Mouse (Mus musculus) stomach, postnatal 0 days (tissue): ENCODE measurements at regions not wholly inside any gene's neighbourhood (a gene's known extent, or its start where the extent isn't known, plus 50 kb on each side); places are given as distances from the start of the nearest gene placed in this dataset.

Experiments used
- ATAC-seq: fragments of 200-750 bp; cut with Nextera tagmentation; 2 replicates; pipeline ENCODE4 v1.8.0; 2017; ENCODE audit not compliant: low FRiP score, low TSS enrichment
- DNase-seq: peaks from one replicate; pipeline ENCODE4 v3.0.0-alpha.2; 2016; ENCODE audit warnings: low spot score
- H3K27ac ChIP-seq: fragments of 300-500 bp; sonication (generic); replicated peaks from 2 replicates; pipeline ENCODE4 v1.5.1; 2014; ENCODE audit warnings: mild to moderate bottlenecking, control low read depth
- H3K27me3 ChIP-seq: fragments of 300-500 bp; sonication (generic); 2 replicates; pipeline ENCODE4 v1.6.1; 2014; ENCODE audit warnings: low read length; ENCODE audit not compliant: control insufficient read depth, insufficient read depth
- H3K36me3 ChIP-seq: fragments of 300-500 bp; sonication (generic); 2 replicates; pipeline ENCODE4 v1.6.1; 2014; ENCODE audit warnings: low read length, mixed read lengths; ENCODE audit not compliant: control insufficient read depth, insufficient read depth
- H3K4me1 ChIP-seq: fragments of 300-500 bp; sonication (generic); replicated peaks from 2 replicates; pipeline ENCODE4 v1.6.1; 2014; ENCODE audit warnings: antibody characterized with exemption; ENCODE audit not compliant: control insufficient read depth, insufficient read depth
- H3K4me2 ChIP-seq: fragments of 300-500 bp; sonication (generic); replicated peaks from 2 replicates; pipeline ENCODE4 v1.6.1; 2014; ENCODE audit warnings: low read depth, mild to moderate bottlenecking, control low read depth, moderate library complexity
- H3K4me3 ChIP-seq: fragments of 300-500 bp; sonication (generic); 2 replicates; pipeline ENCODE4 v1.5.1; 2014; ENCODE audit warnings: low read depth, low read length, control low read depth
- H3K9ac ChIP-seq: fragments of 300-500 bp; sonication (generic); 2 replicates; pipeline ENCODE4 v1.6.1; 2014; ENCODE audit warnings: mild to moderate bottlenecking, low read length, control low read depth, mixed read lengths
- H3K9me3 ChIP-seq: fragments of 300-500 bp; sonication (generic); 2 replicates; pipeline ENCODE4 v1.6.1; 2016; ENCODE audit warnings: low read length; ENCODE audit not compliant: control insufficient read depth
- CTCF ChIP-seq: IDR thresholded peaks from 2 replicates; pipeline ENCODE4 v1.5.1; 2016; ENCODE audit warnings: antibody characterized with exemption, low read depth, mild to moderate bottlenecking, moderate library complexity
- EP300 ChIP-seq: optimal IDR thresholded peaks from 2 replicates; pipeline ENCODE3; 2016; ENCODE audit warnings: antibody characterized with exemption
- WGBS: fragments of 180-500 bp; shearing (Covaris S2); extraction: QIAGEN DNeasy Blood & Tissue Kit; methylation state at CpG from one replicate; pipeline ENCODE4 v1.1.7; 2014; 5-methylcytosine and 5-hydroxymethylcytosine counted together

GRCm38 (mm10) chr2:159072997-159073690 is 278.5 kb downstream of the Dhx35 start:
- Histone ChIP-seq H3K27ac (no peak overlapping the region), H3K36me3 (no peaks in the 10 kb centered on the region), H3K9ac (no peak overlapping the region), H3K27me3 (no peaks in the 10 kb centered on the region), H3K4me2 (no peak overlapping the region), H3K4me3 (no peak overlapping the region), H3K4me1 (no peaks in the 10 kb centered on the region), H3K9me3 (no peaks in the 10 kb centered on the region)
- peak; percentile 83 for ATAC-seq
- WGBS = 54% methylated on average over 7 of the region's 7 CpGs
- TF ChIP-seq EP300 (no peak), CTCF (no peak)
- peak; percentile 30 for DNase-seq

GRCm38 (mm10) chr2:159079836-159080235 is 285.2 kb downstream of the Dhx35 start:
- H3K9ac ChIP-seq = no peak overlapping the region
- H3K36me3 ChIP-seq = no peaks in the 10 kb centered on the region
- no peaks in the 10 kb centered on the region for H3K4me1 ChIP-seq
- TF ChIP-seq CTCF = no peak
- TF ChIP-seq EP300 = no peak
- H3K4me2 ChIP-seq = no peak overlapping the region
- no peaks in the 10 kb centered on the region for H3K27me3 ChIP-seq
- DNase-seq (no peak), ATAC-seq (no peak)
- no peak overlapping the region for H3K4me3 ChIP-seq
- no peaks in the 10 kb centered on the region for H3K9me3 ChIP-seq
- 73% methylated on average over 7 of the region's 7 CpGs for WGBS
- no peak overlapping the region for H3K27ac ChIP-seq

- ATAC-seq = no peak
- TF ChIP-seq CTCF (no peak), EP300 (no peak)
- H3K4me1 ChIP-seq = no peaks in the 10 kb centered on the region
- H3K9me3 ChIP-seq = no peaks in the 10 kb centered on the region
- 79% methylated on average over 19 of the region's 19 CpGs for WGBS
- H3K27ac ChIP-seq = no peak overlapping the region
- no peaks in the 10 kb centered on the region for H3K27me3 ChIP-seq
- H3K4me2 ChIP-seq = no peak overlapping the region
- H3K9ac ChIP-seq = no peak overlapping the region
- DNase-seq = no peak
- H3K36me3 ChIP-seq = no peaks in the 10 kb centered on the region
- no peak overlapping the region for H3K4me3 ChIP-seq
Measured at GRCm38 (mm10) chr2:159080784-159081544, 286.4 kb downstream of the Dhx35 start.

GRCm38 (mm10) chr2:159086836-159087235 is 292.2 kb downstream of the Dhx35 start:
- Histone ChIP-seq H3K27me3 (no peaks in the 10 kb centered on the region), H3K4me3 (no peak overlapping the region), H3K27ac (no peak overlapping the region), H3K9ac (no peak overlapping the region), H3K4me1 (no peaks in the 10 kb centered on the region), H3K4me2 (no peak overlapping the region), H3K9me3 (no peaks in the 10 kb centered on the region), H3K36me3 (no peaks in the 10 kb centered on the region)
- ATAC-seq (no peak), DNase-seq (no peak)
- WGBS = 82% methylated on average over 2 of the region's 2 CpGs
- TF ChIP-seq CTCF (no peak), EP300 (no peak)

GRCm38 (mm10) chr2:159088196-159088595 is 293.6 kb downstream of the Dhx35 start:
- Histone ChIP-seq H3K4me2 (no peak overlapping the region), H3K27ac (no peak overlapping the region), H3K27me3 (no peaks in the 10 kb centered on the region), H3K9ac (no peak overlapping the region), H3K4me1 (no peaks in the 10 kb centered on the region), H3K36me3 (no peaks in the 10 kb centered on the region), H3K4me3 (no peak overlapping the region), H3K9me3 (no peaks in the 10 kb centered on the region)
- DNase-seq (no peak), ATAC-seq (no peak)
- 69% methylated on average over 4 of the region's 4 CpGs for WGBS
- TF ChIP-seq CTCF = no peak
- TF ChIP-seq EP300 = no peak

GRCm38 (mm10) chr2:159096667-159097066 is 302.1 kb downstream of the Dhx35 start:
- Histone ChIP-seq H3K4me1 (no peaks in the 10 kb centered on the region), H3K27ac (no peak overlapping the region), H3K27me3 (no peaks in the 10 kb centered on the region), H3K9ac (no peak overlapping the region), H3K4me2 (no peak overlapping the region), H3K4me3 (no peak overlapping the region), H3K9me3 (no peaks in the 10 kb centered on the region; the same call in 1 of the 2 replicates), H3K36me3 (no peaks in the 10 kb centered on the region)
- peak; percentile 35; the same call in 1 of the 2 replicates for ATAC-seq
- TF ChIP-seq CTCF (no peak), EP300 (no peak)
- WGBS = 48% methylated on average over 2 of the region's 2 CpGs
- no peak for DNase-seq
